Mouse (Mus musculus): ENCODE measurements at regions not wholly inside any gene's neighbourhood (a gene's known extent, or its start where the extent isn't known, plus 50 kb on each side); places are given as distances from the start of the nearest gene placed in this dataset.

DNA sequence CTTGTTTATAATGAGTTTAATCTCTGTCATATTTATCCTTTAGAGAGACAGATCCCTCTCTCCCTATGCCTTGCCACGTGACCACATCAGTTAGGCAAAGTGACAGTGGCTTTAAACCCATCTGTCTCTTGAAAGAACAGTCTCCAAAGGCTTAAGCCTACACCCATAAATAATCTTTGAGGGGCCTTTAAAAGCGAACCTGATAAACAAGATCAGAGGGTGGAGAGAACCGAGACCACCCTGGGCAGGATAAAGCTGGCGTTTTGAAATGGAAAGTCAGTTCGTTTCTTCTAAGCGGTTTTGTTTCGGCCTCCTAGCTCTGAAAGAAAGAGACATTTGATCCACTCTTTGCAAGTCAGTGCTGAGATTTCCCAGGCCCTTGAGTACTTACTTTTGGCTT, 149.5 kb downstream of the Ackr3 start:
- DNase-seq: no peak

DNA sequence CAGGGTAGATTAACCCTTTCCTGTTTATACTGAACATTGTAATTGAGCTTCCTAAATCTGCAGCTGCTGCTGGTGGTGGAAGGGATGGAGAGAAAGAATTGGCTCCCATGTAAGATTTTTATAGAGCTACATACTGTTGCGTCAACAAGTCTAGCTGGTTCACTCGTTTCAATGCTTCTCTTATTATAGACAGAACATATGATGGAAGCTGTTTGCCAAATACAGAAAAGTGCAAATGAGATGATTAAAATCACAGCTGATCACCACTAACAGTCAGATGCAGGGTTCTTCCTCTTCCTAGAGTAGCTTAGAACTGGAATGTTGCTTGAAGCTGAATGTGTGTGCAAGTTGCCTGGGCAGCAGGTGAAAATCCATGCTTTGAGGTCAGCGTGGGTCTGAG, 152.8 kb downstream of the Ackr3 start:
- DNase-seq: no peak

DNA sequence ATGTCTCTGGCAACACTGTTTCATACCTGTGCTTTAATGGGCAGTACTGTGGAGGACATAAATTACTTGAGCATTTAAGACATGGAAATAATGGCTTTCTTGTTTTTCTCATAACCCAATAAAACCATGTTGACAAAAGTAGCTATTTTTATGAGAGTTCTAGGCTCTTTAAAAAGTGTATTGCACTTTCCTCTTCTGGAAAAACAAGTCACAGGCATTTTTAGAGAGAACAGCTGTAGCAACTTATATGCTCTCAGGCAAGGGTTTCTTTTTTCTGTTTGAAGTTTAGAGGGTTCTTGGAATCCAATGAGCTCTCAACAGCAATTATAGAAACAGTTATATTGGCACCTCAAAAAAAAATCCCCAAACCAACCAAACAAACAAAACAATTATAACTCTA, 153.6 kb downstream of the Ackr3 start:
- DNase-seq: no peak

DNA sequence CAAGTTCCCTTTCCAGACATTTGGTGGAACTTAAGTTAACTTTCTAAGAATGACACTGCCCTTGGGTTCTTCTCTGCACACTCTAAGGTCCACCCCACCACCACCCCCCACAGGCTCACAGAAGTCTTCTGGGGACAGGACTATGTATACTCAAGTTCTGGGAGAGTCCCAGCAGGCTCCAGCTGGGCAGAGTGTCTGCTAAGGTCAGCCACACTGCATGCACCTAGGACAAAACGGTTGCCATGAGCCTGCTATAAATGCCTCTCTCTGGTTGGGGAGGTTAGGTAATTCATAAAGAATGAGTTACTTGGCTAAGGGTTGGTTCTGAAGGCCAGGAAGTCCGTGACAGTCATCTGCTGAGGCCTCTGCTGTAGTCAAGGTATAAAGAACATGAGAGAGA, 155.2 kb downstream of the Ackr3 start:
- no peak for DNase-seq

DNA sequence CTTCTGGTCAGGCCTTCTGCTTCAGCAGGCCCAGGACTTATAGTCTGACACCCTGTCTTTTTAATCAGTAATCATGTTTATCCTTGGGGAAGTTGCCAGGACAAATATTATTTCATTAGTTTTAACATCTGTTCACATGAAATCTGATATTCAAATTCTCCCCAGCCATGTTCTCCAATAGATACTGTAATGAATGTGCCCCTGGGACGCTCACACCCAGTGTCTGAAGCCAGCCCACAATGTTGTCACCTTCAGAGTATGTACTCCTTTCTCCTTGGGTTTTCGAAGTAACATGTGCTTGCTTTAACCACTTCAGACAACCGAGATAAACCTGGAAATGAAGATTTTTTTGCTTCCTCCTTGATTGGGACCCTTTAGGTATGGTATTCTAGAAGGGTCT, 156.3 kb downstream of the Ackr3 start:
- no peak for DNase-seq

DNA sequence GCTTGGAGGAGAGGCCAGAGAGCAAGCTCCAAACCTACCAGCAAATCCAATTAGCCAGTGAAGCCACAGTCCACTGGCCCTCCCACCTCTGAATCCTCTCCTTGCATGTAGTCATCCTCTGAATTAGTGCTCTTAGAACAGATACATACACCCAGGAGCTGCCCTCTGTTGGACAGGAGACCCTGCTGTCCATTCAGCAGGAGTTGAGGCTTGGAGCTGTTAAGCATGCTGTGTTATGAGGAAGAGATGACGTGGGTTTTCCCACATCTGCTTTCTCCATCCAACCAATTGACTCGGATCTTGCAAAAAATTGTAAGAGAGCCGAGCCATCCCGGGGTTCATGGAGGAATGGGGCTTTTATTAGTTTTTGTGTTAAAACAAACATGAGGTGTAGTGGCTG, 160.7 kb downstream of the Ackr3 start:
- DNase-seq: no peak

DNA sequence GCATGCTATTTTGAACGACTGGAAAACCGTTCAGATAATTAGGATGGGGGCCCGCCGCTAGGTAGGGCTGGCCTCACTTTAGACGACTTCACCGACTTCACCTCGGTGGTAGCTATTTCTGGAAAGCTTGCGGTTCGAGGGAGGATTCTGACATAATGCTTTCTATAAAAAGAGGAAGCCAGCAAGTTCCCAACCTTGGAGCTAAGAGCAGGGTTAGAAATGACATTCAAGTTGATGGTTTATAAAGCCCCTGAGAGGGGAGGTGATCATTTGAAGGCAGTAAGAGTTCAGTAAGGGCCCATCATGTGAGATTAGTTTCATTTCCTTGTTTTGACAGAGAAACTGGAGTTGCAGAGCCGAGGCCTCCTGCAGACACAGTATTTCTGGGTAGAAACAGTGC, 164.8 kb downstream of the Ackr3 start:
- peak; percentile 52 to 62 for DNase-seq

DNA sequence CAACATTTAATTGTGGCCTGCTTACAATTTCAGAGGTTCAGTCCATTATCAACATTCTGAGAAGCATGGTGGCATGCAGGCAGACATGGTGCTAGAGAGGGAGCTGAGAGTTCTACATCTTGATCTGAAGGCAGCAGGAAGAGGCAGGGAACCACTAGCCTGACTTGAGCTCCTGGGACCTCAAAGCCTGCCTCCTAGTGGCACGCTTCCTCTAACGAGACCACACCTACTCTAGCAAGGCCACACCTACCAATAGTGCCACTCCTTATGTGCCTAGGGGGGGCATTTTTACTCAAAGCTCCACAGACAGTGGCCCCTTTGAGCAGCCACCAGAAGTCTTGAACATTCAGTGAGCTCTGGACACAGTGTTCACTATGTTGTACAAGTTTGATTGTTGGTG, 165.5 kb downstream of the Ackr3 start:
- DNase-seq: peak; percentile 57 to 69

DNA sequence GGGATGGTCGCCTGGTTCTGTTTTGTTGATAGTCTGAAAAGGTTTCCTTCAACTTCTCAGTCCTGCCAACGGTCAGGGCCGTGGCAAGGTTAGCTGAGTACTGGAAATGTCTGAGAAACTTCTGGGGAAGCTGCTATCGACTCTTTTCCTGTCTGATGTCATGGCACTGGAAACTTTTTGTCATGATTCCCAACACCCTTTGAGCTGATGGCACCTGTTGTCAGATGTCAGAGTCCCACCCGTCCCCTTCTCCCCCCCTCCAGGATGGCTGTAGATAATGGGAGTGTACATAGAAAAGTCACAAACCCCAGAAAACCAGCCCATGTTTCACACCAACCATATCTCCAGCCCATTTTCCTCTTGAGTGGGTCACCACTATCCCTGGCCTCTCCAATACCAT, 167.0 kb downstream of the Ackr3 start:
- no peak for DNase-seq

DNA sequence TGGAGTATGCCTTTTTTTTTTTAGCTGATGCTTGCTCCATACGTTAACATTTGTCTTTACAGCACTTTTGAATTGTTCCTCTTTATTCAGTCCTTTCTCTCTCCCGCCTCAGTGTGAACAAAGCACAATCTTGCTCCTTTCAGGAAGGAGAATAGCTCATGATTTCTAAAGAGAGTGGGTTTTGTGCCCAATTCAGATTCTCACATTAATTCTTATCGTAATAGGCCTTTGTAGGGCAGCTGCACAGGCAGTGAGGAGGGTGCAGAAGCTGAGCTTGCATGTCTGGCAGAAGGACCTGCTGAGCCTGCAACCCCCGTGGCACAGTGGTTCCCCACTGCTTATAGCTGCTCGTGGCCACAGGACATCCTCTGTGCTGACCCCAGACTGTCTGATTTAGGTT, 169.2 kb downstream of the Ackr3 start:
- no peak for DNase-seq

DNA sequence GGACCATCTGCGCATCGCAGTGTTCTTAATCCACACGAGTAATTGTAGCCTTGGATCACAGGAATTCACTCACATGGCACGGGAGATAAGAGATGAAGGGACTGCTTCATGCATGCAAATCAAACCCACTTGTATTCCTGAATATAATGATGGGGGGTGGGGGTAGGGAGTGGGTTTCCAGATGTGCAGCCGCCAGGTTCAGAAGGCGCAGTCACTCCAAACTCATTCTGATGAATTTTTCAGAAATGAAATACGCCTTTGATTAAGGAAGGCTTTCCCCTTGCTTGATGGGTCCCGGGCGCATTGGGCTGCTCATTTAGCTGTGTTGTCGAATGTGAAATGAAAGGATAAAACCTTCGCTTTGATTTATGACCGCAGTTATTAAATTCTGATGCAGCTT, 170.7 kb downstream of the Ackr3 start:
- no peak for DNase-seq

DNA sequence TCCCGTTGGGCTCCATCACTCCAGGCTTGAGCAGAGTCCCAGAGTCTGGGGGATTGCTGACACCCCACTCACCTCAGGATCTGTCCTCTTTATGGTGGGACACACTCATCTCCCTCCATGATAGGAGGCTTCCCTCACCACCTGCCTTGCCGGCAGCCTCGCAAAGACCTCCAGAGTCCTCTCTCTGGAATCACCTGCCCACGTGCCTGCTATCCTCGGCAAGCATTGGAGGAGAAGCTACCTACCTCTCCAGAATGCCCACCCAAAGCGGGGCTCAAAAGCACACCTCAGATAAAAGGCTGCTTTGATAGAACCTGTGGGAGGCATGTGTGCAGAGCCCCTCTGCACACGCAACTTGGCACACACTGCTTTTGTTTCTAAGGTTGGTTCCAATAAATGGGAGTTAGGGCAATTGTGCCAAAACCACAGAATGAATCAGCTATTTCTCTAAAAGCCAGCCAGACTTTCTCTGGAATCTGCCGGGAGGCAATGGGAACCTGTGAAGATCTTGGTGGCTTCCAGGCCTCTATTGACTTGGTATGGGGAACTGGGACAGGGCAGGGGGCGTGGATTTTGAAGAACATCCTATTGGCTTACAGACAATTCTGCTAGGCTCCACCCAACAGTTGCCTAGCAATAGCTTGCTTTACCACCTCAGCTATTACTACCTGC, 176.4 kb downstream of the Ackr3 start:
- DNase-seq: no peak

DNA sequence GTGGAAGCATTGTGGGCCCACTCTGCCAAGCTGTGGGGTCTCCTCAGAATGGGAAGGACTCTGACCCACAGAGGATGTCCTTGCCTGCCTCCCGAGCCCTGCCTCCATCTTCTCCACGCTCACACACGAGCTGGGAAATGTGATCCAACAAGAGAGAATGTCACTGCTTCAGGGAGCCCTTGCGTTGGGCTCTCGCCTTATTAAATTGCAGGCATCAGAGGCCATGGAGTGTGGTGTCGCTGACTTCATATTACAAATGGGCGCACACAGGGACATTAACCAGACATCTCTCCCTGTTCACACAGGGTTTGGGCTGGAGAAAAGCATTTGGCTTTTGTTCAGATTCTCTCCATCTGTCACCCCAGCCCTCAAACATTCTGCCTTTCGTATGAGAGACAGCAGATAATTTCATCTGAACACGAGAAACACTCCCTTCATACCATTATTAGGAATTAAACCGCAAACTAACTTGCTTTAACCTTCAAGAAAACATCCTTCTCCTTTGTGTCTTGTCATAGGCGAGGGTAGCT, 179.2 kb downstream of the Ackr3 start:
- DNase-seq: no peak

DNA sequence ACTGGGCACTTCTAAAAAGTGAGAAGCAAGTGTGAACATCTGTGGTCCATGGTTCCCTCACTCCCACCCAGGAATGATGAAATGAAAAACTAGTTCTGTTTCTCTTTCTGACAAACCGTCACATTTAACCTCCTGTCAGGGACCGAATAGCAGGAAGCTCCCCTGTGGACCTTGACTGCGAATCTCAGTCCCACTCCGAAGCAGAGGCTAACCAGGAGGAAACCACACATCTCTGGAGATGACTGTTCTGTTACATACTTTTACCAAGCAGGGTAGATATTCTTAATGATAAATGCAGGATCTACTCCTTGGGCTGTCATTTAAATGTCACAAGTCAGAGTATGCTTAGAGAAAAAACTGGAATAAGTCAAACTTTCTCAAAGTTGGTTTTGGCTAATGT, 181.2 kb downstream of the Ackr3 start:
- no peak for DNase-seq

DNA sequence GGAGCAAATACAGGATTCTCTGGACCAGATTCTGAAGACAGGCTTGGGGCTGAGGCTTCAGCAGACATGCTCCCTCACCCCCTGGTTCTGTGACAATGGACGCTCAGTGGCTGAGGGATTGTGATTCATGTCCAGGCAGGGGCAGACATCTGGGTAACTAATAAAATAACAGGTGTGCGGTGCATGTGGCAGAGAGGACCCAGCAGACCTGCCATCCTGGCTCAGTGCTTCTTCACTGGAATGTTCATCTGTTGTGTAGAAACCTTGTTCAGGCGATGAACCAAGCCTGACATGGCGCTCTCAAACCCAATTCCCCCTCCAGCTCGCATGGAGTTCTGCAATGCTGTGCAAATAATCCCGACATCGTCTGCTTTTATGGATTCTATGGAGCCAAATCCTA, 183.0 kb downstream of the Ackr3 start:
- DNase-seq: no peak

DNA sequence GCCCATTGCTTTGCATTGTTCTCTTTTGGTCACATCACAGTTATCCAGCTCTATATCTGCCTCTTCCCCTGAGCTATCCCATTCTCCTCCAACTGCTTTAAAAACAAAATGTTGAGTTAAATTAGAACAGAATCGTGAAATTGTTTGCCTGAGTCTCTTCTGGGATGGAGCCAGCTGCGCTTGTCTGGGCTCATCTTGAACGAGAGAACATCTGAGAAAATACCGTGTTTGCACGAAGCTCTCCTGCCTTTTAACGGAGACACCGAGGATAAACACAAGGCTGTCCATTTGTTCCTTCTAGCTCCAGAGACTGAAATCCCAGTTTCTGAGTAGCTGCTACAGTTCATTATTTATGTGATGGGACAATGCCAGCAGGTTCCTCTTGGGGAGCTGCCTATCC, 186.6 kb downstream of the Ackr3 start:
- DNase-seq: no peak

DNA sequence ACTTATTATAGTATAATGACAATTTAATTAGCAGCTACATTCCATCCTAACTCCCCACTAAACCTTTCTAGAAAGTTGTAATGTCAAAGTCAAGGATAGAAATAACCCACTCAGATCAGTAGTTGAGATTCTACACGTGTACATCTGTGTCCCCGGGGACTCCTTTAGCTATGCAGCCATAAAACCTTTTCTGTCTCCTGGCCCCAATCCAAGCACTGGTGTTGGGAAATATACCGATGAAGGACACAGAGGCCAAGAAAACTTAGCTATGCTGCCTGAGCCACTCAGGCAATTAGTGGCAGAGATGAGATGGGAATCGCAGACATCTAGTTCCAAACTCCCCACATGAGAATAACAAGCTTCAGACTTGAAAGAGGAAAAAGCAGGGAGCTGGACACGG, 190.1 kb downstream of the Ackr3 start:
- DNase-seq: no peak

DNA sequence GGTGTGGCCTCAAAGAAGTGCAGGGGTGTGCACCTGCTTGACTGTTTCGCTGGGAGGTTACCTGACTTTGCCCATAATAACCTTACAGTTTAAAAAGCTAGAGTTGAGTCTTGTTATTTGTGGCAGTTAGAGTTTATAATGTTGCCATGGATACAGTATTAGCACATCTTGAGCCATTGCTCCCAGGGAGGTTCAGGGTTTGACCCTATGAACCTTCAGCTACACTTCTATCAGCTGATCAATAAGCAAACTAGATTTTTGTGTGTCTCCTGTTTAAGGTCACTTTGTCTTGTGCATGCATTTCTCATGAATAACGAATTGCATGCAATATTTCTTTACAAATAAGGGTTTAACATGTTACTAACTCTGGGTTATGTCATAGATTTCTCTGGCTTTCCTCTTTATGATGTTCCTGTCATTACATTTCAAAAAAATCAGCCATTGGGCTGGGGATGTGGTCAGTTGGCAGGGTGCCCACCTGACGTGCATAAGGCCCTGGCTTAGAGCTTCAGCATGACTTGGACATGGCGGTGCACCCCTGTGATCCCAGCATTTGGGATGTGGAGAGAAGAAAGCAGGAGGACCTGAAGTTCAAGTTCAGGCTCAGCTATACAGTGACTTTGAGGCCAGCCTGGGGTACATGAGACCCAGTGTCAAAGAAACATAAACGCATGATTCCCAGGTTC, 191.7 kb downstream of the Ackr3 start:
- no peak for DNase-seq

DNA sequence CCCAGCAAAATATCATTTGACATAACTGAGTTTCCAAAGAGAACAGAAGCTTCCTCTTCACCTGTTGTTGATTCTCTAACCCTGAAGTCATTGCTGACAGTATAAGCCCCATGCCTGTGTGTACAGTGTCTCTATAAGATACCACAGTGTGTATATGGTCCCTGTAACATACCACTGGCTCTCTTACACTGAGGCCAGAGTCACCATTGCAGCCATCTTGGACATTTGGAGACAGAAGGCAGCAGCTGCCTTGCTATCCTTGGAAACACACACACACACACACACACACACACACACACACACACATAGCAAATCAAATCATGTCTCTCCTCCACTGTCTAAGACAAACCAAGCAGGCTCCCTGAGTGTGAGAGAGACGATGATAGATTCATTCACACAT, 192.9 kb downstream of the Ackr3 start:
- no peak for DNase-seq

DNA sequence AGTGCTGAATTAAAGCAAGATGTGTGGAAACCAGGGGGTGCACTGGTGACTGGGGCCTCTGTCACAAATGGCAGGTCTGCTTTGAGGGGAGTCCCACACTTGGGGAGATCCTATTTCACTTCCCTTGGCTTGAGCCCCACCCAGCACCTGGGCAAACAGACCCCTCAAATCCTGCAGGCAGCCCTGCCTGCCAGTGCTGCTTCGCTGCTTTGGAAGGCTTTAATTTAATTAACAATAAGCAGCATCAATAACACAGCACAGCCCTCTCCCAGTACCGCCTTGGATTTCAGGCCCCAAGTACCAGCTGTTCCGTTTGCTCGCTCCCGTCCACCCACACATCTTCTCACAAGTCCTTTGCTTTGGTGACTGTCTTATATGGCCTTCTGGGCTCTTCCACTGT, 193.6 kb downstream of the Ackr3 start:
- DNase-seq: no peak

DNA sequence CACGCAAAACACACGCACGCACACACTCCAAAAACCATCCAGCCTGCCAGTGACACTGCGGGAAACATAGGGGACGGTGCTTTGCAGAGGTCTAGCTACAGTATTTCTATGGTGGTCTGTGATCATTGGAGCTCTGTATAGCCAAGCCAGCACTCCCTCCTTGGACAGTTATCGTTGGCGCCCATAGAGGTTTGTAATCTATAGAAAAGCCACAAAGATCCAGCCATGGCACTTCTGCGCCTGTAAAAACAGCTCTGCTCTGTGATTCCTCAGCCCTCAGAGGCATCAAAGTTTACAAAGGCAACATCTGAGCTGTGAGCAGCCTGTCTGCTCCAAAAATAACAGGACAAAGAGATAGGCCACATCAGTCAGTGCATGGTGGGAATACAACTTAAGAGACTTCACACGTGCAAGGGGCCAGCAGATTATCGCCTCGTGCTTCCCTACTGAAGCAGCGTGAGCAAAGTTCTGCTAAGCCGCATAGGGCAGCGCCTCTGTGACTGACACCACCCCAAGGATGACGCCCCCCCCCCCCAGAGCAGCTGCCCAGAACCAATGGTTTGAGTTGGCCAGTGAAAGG, 194.7 kb downstream of the Ackr3 start:
- DNase-seq: no peak

DNA sequence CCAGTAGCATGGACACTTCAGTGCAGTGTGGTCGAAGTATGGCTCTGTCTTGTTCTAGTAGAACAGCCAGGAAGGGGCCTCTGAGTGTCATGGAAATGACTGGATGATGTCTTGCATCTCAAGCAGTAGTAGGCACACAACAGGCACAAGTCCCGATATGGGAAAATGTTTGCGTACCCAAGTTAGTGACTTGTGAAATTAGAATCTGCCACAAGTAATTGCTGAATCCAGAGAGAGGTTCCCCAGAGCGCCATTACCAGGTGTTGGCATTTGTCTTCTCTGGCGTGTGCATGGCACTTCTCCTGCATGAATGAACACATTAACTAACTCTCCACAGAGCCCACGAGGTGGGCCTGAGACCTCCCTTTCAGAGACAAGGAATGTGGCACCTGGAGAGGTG, 199.3 kb downstream of the Ackr3 start:
- no peak for DNase-seq

DNA sequence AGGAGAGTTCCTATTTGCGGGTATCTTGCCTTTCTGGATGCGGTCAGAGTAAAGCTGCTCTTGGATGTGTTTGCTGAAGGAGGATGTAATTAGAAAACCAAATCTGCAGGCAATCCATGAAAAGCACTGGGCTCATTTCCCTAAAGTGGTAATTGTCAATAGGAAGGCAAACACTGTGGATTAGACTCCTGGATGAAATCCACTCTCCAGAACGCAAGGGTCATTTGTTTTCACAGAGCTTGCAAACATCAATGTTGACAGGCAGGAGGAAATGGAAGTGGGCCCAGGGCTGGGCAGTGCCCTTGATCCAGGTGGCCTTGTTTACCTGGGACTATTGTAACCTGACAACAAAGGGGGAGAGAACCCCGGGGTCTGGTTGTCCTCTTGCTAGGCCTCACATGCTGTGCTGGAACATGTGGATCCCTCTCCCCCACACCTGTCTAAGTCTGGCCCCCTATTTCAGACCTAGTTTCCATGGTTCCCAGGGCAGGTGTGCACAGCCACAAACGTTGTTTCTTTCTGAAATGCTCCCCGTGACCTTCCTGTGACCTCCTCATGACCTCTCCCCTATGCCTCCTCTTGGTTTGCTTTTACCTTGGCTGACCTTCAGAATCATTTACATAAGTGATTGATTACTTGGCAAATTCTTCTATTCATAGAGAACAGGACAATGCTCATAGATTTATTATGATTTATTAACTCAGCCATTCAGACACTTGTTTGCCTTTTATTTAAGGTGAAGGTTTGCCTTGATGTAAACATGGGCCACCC, 197.9 kb upstream of the Cops8 start:
- DNase-seq: no peak

DNA sequence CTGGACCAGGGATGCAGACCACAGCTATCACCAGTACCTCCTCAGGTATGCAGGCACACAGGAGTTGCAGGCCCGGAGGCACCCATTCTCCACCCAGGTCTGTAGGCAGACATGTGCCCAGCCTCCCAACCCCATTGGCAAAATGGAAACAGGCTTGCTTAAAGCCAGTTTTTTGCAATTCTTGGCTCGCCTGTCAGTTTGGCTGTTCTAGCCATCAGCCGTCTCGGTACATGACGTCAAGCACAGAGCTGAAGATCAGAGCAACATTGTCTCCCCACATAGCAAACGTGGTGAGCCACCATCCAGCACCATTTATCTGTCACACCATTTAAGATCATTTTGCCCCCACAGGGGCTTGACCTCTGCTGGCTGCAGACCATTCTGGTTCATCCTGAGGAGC, 196.1 kb upstream of the Cops8 start:
- DNase-seq: no peak

All from B cell, adult 2 months (primary cell).